Mouse (Mus musculus) lung, embryonic 14.5 days (tissue): ENCODE measurements around the gene Frzb. TPM values are rescaled to one million over a fixed set of nuclear protein-coding genes. Genes with fewer than 3 reads are reported as not detected.
"Not testable (repeated sequence)": the region's sequence is repeated elsewhere in the genome, so short reads cannot be mapped to it uniquely, and the experiment has no call there.

Experiments used
- ATAC-seq: fragments of 200-750 bp; cut with Nextera tagmentation; 2 replicates; pipeline ENCODE4 v1.8.0; 2017; ENCODE audit warnings: mild to moderate bottlenecking, moderate TSS enrichment, moderate library complexity; ENCODE audit not compliant: insufficient read depth
- DNase-seq: peaks from one replicate; pipeline ENCODE4 v3.0.0-alpha.2; 2015
- H3K27ac ChIP-seq: fragments of 300-500 bp; sonication (generic); 2 replicates; pipeline ENCODE4 v1.5.1; 2014; ENCODE audit warnings: low read depth, mild to moderate bottlenecking, moderate library complexity
- H3K27me3 ChIP-seq: fragments of 300-500 bp; sonication (generic); 2 replicates; pipeline ENCODE4 v1.6.1; 2014; ENCODE audit warnings: low read length, control low read depth; ENCODE audit not compliant: insufficient read depth
- H3K36me3 ChIP-seq: fragments of 300-500 bp; sonication (generic); 2 replicates; pipeline ENCODE4 v1.6.1; 2014; ENCODE audit warnings: control low read depth; ENCODE audit not compliant: insufficient read depth
- H3K4me1 ChIP-seq: fragments of 300-500 bp; sonication (generic); 2 replicates; pipeline ENCODE4 v1.6.1; 2014; ENCODE audit warnings: antibody characterized with exemption, control low read depth; ENCODE audit not compliant: insufficient read depth
- H3K4me2 ChIP-seq: fragments of 300-500 bp; sonication (generic); 2 replicates; pipeline ENCODE4 v1.6.1; 2014; ENCODE audit warnings: mild to moderate bottlenecking
- H3K4me3 ChIP-seq: fragments of 300-500 bp; sonication (generic); 2 replicates; pipeline ENCODE4 v1.5.1; 2014; ENCODE audit warnings: low read depth, low read length
- H3K9ac ChIP-seq: fragments of 300-500 bp; sonication (generic); 2 replicates; pipeline ENCODE4 v1.6.1; 2014
- H3K9me3 ChIP-seq: fragments of 300-500 bp; sonication (generic); 2 replicates; pipeline ENCODE4 v1.6.1; 2016; ENCODE audit warnings: low read depth, low read length, control low read depth
- CTCF ChIP-seq: IDR thresholded peaks from 2 replicates; pipeline ENCODE4 v1.5.1; 2016; ENCODE audit warnings: antibody characterized with exemption, low read depth
- WGBS: fragments of 180-500 bp; shearing (Covaris S2); extraction: QIAGEN DNeasy Blood & Tissue Kit; methylation state at CpG from one replicate; pipeline ENCODE4 v1.1.7; 2014; 5-methylcytosine and 5-hydroxymethylcytosine counted together
- polyA plus RNA-seq: library from polyadenylated mRNA; unstranded; fragments of >200 nt; fragmentation: Nextera tagmentation; extraction: Ambion mirVana; gene quantifications from 2 replicates; pipeline ENCODE4 v1.2.1, GENCODE M21; 2014

The Frzb gene
- polyA plus RNA-seq: 0.65 and 0.88 TPM in 2 replicates

GRCm38 (mm10) chr2:80447291-80447791 lies at the start of gene Frzb:
Gene Frzb, minus strand, starts transcription at chr2:80447625.
- peak within 1 kb of the TSS; percentile 60 for H3K4me3 ChIP-seq
- DNase-seq (peak; percentile 78), ATAC-seq (peak; percentile 85)
- H3K4me1 ChIP-seq: no peaks in the 10 kb centered on the region; the same call in 1 of the 2 replicates
- WGBS: under 1% methylated on average over 33 of the region's 33 CpGs
- no peak within 1 kb of the TSS for H3K27ac ChIP-seq
- H3K9me3 ChIP-seq: no peaks in the 10 kb centered on the region; the same call in 1 of the 2 replicates
- peak within 1 kb of the TSS; percentile 53 for H3K9ac ChIP-seq
- no peak for TF ChIP-seq CTCF
- peaks cover 23% of the 10 kb centered on the region for H3K27me3 ChIP-seq
- peak within 1 kb of the TSS; percentile 100 for H3K4me2 ChIP-seq
- no peaks in the 10 kb centered on the region for H3K36me3 ChIP-seq

GRCm38 (mm10) chr2:80495304-80495703 lies 47.9 kb upstream of the Frzb start:
- 61% methylated on average over 7 of the region's 7 CpGs for WGBS
- not testable (repeated sequence) for DNase-seq, H3K27me3 ChIP-seq, H3K4me1 ChIP-seq, H3K9me3 ChIP-seq, H3K9ac ChIP-seq, H3K4me2 ChIP-seq, H3K4me3 ChIP-seq, ATAC-seq, H3K27ac ChIP-seq
- peaks cover 13% of the 10 kb centered on the region; the same call in 1 of the 2 replicates for H3K36me3 ChIP-seq

- no peak for TF ChIP-seq CTCF
- no peak overlapping the region for H3K27ac ChIP-seq
- ATAC-seq: no peak
- DNase-seq: no peak
- no peaks in the 10 kb centered on the region for H3K4me1 ChIP-seq
- no peaks in the 10 kb centered on the region for H3K36me3 ChIP-seq
- H3K4me3 ChIP-seq: no peak overlapping the region
- no peak overlapping the region for H3K4me2 ChIP-seq
- no peaks in the 10 kb centered on the region for H3K27me3 ChIP-seq
- no peak overlapping the region for H3K9ac ChIP-seq
- H3K9me3 ChIP-seq: no peaks in the 10 kb centered on the region
- 51% methylated on average over 5 of the region's 5 CpGs for WGBS
These were observed 39.4 kb upstream of the Frzb start for GRCm38 (mm10) chr2:80486851-80487250.

GRCm38 (mm10) chr2:80484951-80485350 lies 37.5 kb upstream of the Frzb start:
- no peaks in the 10 kb centered on the region for H3K36me3 ChIP-seq
- no peak for ATAC-seq
- no peaks in the 10 kb centered on the region for H3K9me3 ChIP-seq
- H3K4me1 ChIP-seq: no peaks in the 10 kb centered on the region
- WGBS: 95% methylated on average over 5 of the region's 5 CpGs
- no peak for DNase-seq
- H3K9ac ChIP-seq: no peak overlapping the region
- TF ChIP-seq CTCF: no peak
- H3K27ac ChIP-seq: no peak overlapping the region
- no peak overlapping the region for H3K4me3 ChIP-seq
- H3K27me3 ChIP-seq: no peaks in the 10 kb centered on the region
- H3K4me2 ChIP-seq: no peak overlapping the region

- no peaks in the 10 kb centered on the region for H3K27me3 ChIP-seq
- 71% methylated on average over 1 of the region's 1 CpGs for WGBS
These were observed 28.4 kb upstream of the Frzb start for GRCm38 (mm10) chr2:80475831-80476230.

GRCm38 (mm10) chr2:80474247-80474796 lies 26.9 kb upstream of the Frzb start:
- WGBS: 50% methylated on average over 5 of the region's 5 CpGs
- TF ChIP-seq CTCF: no peak
- no peaks in the 10 kb centered on the region for H3K27me3 ChIP-seq
- no peak for DNase-seq
- H3K9ac ChIP-seq: no peak overlapping the region
- H3K4me1 ChIP-seq: no peaks in the 10 kb centered on the region
- no peaks in the 10 kb centered on the region for H3K9me3 ChIP-seq
- H3K4me3 ChIP-seq: no peak overlapping the region
- no peak overlapping the region for H3K4me2 ChIP-seq
- no peak for ATAC-seq
- H3K27ac ChIP-seq: no peak overlapping the region
- H3K36me3 ChIP-seq: no peaks in the 10 kb centered on the region

More at GRCm38 (mm10) chr2:80475831-80476230, 28.4 kb upstream of the Frzb start:
- no peaks in the 10 kb centered on the region for H3K9me3 ChIP-seq
- no peak for TF ChIP-seq CTCF
- no peak overlapping the region for H3K9ac ChIP-seq
- ATAC-seq (no peak), DNase-seq (no peak)
- no peaks in the 10 kb centered on the region for H3K36me3 ChIP-seq
- H3K27ac ChIP-seq: no peak overlapping the region
- no peak overlapping the region for H3K4me3 ChIP-seq
- H3K4me1 ChIP-seq: no peaks in the 10 kb centered on the region
- H3K4me2 ChIP-seq: no peak overlapping the region

GRCm38 (mm10) chr2:80465991-80466821 lies 18.8 kb upstream of the Frzb start:
- WGBS: 52% methylated on average over 16 of the region's 16 CpGs

More at GRCm38 (mm10) chr2:80465991-80466821, 18.8 kb upstream of the Frzb start:
- Histone ChIP-seq H3K27ac (no peak overlapping the region), H3K9ac (no peak overlapping the region), H3K27me3 (no peaks in the 10 kb centered on the region), H3K36me3 (no peaks in the 10 kb centered on the region), H3K4me3 (no peak overlapping the region), H3K9me3 (no peaks in the 10 kb centered on the region), H3K4me1 (no peaks in the 10 kb centered on the region), H3K4me2 (no peak overlapping the region)
- 0 out of 2 replicates have a peak, but pooled peaks have one; percentile 21 for ATAC-seq
- no peak for DNase-seq
- TF ChIP-seq CTCF: no peak
